Mouse (Mus musculus): ENCODE data around the gene Magix. TPM values are rescaled to one million over a fixed set of nuclear protein-coding genes. Genes with fewer than 3 reads are reported as not detected.
"Not testable (repeated sequence)": the region's sequence is repeated elsewhere in the genome, so short reads cannot be mapped to it uniquely, and the experiment has no call there.

The Magix gene
- 0.22 and 0.40 TPM in 2 replicates for polyA plus RNA-seq (2015; fragmentation: Nextera tagmentation; extraction: Ambion mirVana)

DNA sequence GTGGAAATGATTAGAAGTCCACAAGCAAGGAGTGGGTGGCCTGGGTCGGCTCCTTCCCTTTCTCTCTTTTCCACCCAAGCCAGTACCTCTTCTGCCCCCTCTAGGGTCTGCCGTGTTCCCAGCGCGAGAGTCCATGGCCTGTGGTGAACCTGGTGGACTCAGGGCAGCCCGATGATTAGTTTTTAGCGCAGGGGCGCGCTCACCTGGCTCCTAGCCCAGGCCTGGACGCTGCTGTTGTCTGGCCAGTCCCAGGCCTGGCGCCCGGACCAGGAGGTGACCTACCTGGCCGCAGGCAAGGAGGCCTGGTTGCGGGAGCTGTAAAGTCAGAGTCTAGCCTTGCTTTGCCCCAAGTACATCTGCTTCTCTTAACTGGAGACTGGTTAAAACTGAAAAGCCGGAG lies at the start of gene Magix:
TSS of gene Magix (minus strand) at position 388 of the 400 bp plus-strand sequence.
- Histone ChIP-seq H3K4me2 (replicated peaks) (peak within 1 kb of the TSS; percentile 61), H3K9ac (peak within 1 kb of the TSS; percentile 55; the same call in 1 of the 2 replicates), H3K36me3 (no peaks in the 10 kb centered on the region), H3K4me1 (no peaks in the 10 kb centered on the region), H3K9me3 (no peaks in the 10 kb centered on the region), H3K4me3 (peak within 1 kb of the TSS; percentile 36), H3K27me3 (no peaks in the 10 kb centered on the region), H3K27ac (no peak within 1 kb of the TSS)
- 61% methylated on average over 14 of the region's 14 CpGs for whole genome bisulfite sequencing
- ATAC-seq (ENCODE audit: low FRiP score, low read depth) = no peak

DNA sequence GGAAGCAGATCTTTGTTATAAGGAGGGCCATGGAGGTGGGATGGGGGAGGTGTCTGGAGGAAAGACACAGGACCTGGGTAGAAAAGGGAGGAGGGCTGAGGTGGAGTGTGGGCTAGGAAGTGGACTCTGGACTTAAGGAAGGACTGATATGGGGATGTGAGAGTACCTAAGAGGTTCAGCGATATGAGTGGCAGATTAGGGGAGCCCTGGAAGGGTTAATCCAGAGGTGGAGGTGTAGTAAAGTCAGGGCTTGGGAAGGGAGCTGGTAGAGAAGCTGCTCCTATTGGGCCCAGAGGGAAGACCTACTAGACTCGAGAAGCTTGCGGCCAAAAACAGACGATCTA lies 47.8 kb upstream of the Magix start:
- Histone ChIP-seq H3K9me3 (no peaks in the 10 kb centered on the region), H3K36me3 (peaks cover 26% of the 10 kb centered on the region), H3K4me3 (peak overlapping the region; percentile 51), H3K9ac (peak overlapping the region; percentile 57), H3K4me2 (replicated peaks) (peak overlapping the region; percentile 61), H3K4me1 (0 out of 2 replicates have a peak, but pooled peaks cover 8% of the 10 kb centered on the region), H3K27ac (no peak overlapping the region), H3K27me3 (no peaks in the 10 kb centered on the region)
- no peak for ATAC-seq (ENCODE audit: low FRiP score, low read depth)
- 22% methylated on average over 4 of the region's 4 CpGs for WGBS

DNA sequence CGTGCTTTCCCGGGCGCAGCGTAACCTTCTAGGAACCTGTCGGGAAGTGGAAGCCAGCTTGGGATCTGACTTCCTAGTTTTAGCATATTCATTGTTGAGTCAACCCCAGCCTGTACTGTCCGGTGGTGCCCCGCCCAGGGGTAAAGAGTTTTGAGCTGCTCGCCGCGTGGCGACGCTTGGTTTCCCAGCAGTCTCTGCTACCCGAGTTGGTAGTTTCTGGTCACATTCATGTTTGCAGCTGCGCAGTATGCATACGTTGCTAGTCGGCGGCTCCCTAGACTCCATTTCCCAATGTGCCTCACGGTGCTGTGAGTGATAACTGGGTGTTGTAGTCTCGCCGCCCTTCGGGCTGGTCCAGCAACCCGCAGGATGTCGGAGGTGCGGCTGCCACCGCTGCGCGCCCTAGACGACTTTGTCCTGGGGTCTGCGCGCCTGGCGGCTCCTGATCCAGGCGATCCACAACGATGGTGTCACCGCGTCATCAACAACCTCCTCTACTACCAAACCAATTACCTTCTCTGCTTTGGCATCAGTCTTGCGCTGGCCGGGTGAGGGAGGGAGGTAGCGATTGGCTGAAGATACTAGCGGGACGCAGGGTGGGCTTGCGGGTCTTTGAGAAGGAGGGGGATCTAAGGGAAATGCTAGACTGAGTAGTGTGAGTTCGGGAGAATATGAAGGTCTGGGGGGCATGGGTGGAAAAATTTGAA lies 47.3 kb upstream of the Magix start, which contains the start of gene Praf2:
TSS of gene Praf2 (plus strand) at position 225 of the 707 bp plus-strand sequence.
- WGBS = 18% methylated on average over 42 of the region's 42 CpGs
- peak; percentile 94 for ATAC-seq (ENCODE audit: low FRiP score, low read depth)
- peaks cover 26% of the 10 kb centered on the region for H3K36me3 ChIP-seq
- H3K27ac ChIP-seq = no peak within 1 kb of the TSS
- no peaks in the 10 kb centered on the region for H3K27me3 ChIP-seq
- H3K9me3 ChIP-seq = no peaks in the 10 kb centered on the region
- peak within 1 kb of the TSS; percentile 57 for H3K9ac ChIP-seq
- peak within 1 kb of the TSS; percentile 51 for H3K4me3 ChIP-seq
- H3K4me2 ChIP-seq (replicated peaks) = peak within 1 kb of the TSS; percentile 61
- H3K4me1 ChIP-seq = 0 out of 2 replicates have a peak, but pooled peaks cover 8% of the 10 kb centered on the region

DNA sequence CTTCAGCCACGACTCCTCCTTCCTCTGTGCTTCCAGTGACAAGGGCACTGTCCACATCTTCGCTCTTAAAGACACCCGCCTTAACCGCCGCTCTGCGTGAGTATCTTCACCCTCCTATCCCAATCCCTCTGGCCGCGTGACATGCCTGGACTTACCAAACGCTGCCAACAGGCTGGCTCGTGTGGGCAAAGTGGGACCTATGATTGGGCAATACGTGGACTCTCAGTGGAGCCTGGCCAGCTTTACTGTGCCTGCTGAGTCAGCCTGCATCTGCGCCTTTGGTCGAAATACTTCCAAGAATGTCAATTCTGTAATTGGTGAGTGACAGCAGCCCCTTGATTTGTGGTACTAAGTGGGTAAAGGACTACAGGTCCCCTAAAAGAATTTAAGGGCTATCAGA lies 46.1 kb upstream of the Magix start:
- ATAC-seq (ENCODE audit: low FRiP score, low read depth) = no peak
- H3K27me3 ChIP-seq = no peaks in the 10 kb centered on the region
- no peak overlapping the region for H3K4me2 ChIP-seq (replicated peaks)
- H3K36me3 ChIP-seq = peaks cover 26% of the 10 kb centered on the region
- H3K4me1 ChIP-seq = 0 out of 2 replicates have a peak, but pooled peaks cover 8% of the 10 kb centered on the region
- 91% methylated on average over 13 of the region's 13 CpGs for WGBS
- H3K9me3 ChIP-seq = no peaks in the 10 kb centered on the region
- H3K9ac ChIP-seq = no peak overlapping the region
- H3K4me3 ChIP-seq = no peak overlapping the region
- H3K27ac ChIP-seq = no peak overlapping the region

DNA sequence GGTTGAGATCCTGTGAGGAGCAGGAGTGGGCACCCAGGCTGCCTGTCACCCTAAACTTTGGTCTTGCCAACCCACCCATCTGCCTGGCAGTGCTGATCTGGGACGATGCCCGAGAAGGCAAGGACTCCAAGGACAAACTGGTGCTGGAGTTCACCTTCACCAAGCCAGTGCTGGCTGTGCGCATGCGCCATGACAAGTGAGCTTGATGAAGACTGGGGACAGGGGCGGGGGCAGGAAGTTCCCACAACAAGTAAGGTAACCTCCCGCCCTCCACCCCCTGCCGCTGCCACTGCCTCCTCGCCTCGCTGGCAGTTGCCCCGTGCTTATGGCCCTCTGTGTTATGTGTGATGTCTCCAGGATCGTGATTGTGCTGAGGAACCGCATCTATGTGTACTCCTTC lies 44.8 kb upstream of the Magix start:
- no peaks in the 10 kb centered on the region for H3K9me3 ChIP-seq
- no peaks in the 10 kb centered on the region for H3K27me3 ChIP-seq
- H3K4me3 ChIP-seq = no peak overlapping the region
- no peak for ATAC-seq (ENCODE audit: low FRiP score, low read depth)
- 0 out of 2 replicates have a peak, but pooled peaks cover 8% of the 10 kb centered on the region for H3K4me1 ChIP-seq
- H3K36me3 ChIP-seq = peaks cover 26% of the 10 kb centered on the region
- WGBS = 84% methylated on average over 12 of the region's 12 CpGs
- no peak overlapping the region for H3K27ac ChIP-seq
- no peak overlapping the region for H3K9ac ChIP-seq
- no peak overlapping the region for H3K4me2 ChIP-seq (replicated peaks)

DNA sequence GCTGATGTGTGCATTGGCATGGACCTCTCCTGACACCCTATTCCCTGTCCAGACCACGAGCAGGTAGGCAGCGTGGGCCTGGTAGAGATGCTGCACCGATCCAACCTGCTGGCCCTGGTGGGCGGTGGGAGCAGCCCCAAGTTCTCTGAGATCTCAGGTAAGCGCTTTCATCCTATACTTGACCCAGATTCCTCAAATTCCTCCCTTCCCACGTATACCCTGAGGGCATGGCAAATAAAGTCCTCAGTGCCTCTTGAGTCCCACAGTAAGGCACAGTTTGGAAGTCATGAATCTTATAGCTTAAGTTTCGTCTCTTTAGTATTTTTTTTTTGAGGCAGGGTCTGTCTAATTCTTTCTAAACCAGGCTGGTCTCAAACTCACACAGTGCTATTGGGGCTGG lies 43.1 kb upstream of the Magix start:
- H3K27ac ChIP-seq = no peak overlapping the region
- WGBS = 76% methylated on average over 7 of the region's 7 CpGs
- no peak overlapping the region for H3K9ac ChIP-seq
- H3K9me3 ChIP-seq = no peaks in the 10 kb centered on the region
- no peaks in the 10 kb centered on the region for H3K27me3 ChIP-seq
- no peak overlapping the region for H3K4me3 ChIP-seq
- no peak for ATAC-seq (ENCODE audit: low FRiP score, low read depth)
- peaks cover 26% of the 10 kb centered on the region for H3K36me3 ChIP-seq
- no peak overlapping the region for H3K4me2 ChIP-seq (replicated peaks)
- 0 out of 2 replicates have a peak, but pooled peaks cover 1% of the 10 kb centered on the region for H3K4me1 ChIP-seq

DNA sequence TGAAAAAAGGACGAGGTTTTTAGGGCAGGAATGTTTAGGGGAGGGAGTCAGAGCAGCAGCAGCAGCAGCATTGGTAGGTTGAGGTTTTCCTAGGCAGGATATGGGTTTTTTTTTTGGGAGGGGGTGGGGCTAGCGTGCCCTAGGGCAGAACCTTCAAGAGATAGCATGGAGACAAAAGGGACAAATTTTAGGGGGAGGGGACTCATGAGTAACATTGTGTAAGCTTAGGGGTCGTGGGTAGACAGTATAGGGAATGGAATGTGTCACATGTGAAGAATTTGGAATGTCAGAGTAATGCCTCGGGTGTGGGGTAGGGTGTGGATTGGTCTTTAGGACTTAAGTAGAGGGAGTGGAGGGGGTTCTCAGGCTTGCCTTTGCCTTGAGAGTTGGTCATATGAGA lies 41.6 kb upstream of the Magix start:
- H3K9me3 ChIP-seq = no peaks in the 10 kb centered on the region
- WGBS = 24% methylated on average over 4 of the region's 4 CpGs
- H3K4me2 ChIP-seq (replicated peaks) = peak overlapping the region; percentile 71
- H3K36me3 ChIP-seq = peaks cover 26% of the 10 kb centered on the region
- no peak for ATAC-seq (ENCODE audit: low FRiP score, low read depth)
- no peaks in the 10 kb centered on the region for H3K27me3 ChIP-seq
- H3K4me3 ChIP-seq = peak overlapping the region; percentile 58
- no peak overlapping the region for H3K27ac ChIP-seq
- H3K9ac ChIP-seq = peak overlapping the region; percentile 68
- H3K4me1 ChIP-seq = no peaks in the 10 kb centered on the region

DNA sequence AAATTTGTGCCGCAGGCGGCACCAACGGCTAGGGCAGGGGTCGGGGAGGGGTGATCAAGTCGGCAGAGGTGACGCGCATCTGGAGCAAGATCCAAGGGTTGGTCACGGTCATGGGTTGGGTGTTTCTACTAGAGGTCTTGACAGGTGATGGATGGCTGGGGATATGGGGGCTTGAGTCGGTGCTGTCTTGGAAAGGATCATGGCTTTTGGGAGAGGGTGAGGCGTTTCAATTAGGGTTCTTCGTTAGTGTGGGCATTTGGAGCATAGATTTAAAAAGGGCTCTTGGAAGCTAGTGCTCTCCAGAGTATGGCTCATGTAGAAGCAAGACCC lies 41.2 kb upstream of the Magix start:
- Histone ChIP-seq H3K27ac (no peak overlapping the region), H3K4me1 (no peaks in the 10 kb centered on the region), H3K9me3 (no peaks in the 10 kb centered on the region), H3K4me3 (peak overlapping the region; percentile 58), H3K36me3 (peaks cover 26% of the 10 kb centered on the region), H3K27me3 (no peaks in the 10 kb centered on the region), H3K4me2 (replicated peaks) (peak overlapping the region; percentile 71), H3K9ac (peak overlapping the region; percentile 68)
- peak; percentile 20; the same call in 1 of the 2 replicates for ATAC-seq (ENCODE audit: low FRiP score, low read depth)
- 12% methylated on average over 11 of the region's 11 CpGs for WGBS

DNA sequence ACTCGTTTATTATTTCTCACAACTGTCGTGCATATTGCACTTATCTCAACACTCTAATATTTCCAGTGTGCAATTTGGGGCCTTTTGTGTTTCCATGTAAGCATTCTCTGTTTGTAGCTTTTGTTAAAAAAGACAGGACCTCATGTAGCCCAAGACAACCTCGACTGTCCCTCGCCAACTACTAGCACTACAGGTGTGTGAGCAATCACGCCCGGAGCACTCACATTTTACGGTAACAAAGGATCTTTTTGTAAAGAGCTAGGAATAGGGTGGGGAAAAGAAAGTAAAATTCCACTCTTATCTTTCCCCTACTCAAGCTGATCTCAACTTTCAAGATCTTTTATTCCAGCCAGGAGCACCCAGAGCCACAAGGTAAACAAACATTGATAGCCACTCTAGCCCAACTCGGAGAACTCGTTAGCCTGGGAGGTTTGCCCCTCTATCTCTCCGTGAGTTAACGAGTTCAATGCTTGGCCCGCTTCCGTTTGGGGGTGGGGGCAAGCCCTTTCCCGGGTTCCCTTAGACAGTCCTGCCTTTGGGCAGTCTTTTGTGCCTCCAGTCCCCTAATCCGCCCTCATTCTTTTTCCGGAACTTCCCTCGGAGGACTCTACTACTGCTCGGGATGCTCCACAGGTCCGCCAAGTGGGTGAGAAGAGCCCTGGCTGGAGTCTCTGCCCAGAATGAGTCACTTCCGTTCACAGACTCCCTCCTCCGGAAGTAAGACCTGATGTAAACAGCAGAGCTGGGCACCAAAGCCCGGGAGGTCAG lies 40.6 kb upstream of the Magix start, which contains the start of gene Gm45208:
TSS of gene Gm45208 (plus strand) at position 732 of the 768 bp plus-strand sequence.
- Histone ChIP-seq H3K9me3 (no peaks in the 10 kb centered on the region), H3K4me1 (no peaks in the 10 kb centered on the region), H3K36me3 (peaks cover 21% of the 10 kb centered on the region; the same call in 1 of the 2 replicates), H3K4me3 (peak within 1 kb of the TSS; percentile 58), H3K27me3 (no peaks in the 10 kb centered on the region), H3K9ac (peak within 1 kb of the TSS; percentile 68), H3K4me2 (replicated peaks) (peak within 1 kb of the TSS; percentile 71), H3K27ac (peak within 1 kb of the TSS; percentile 84)
- 17% methylated on average over 22 of the region's 22 CpGs for WGBS
- peak; percentile 89 for ATAC-seq (ENCODE audit: low FRiP score, low read depth)

DNA sequence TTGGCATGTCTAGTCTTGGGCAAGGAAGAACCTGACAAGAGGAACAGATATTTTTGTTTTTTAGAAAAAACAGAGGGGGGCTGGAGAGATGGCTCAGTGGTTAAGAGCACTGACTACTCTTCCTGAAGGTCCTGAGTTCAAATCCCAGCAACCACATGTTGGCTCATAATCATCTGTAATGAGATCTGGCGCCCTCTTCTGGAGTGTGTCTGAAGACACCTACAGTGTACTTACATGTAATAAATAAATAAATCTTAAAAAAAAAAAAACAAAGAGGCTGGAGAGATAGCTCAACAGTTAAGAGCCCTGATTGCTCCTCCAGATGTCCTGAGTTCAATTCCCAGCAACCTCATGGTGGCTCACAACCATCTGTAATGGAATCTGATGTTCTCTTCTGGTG lies 35.0 kb upstream of the Magix start:
- not testable (repeated sequence) for H3K4me3 ChIP-seq; H3K36me3 ChIP-seq; H3K9me3 ChIP-seq; H3K9ac ChIP-seq; H3K27ac ChIP-seq; ATAC-seq (ENCODE audit: low FRiP score, low read depth); H3K4me2 ChIP-seq (replicated peaks); H3K4me1 ChIP-seq; H3K27me3 ChIP-seq
- 42% methylated on average over 1 of the region's 1 CpGs for WGBS

DNA sequence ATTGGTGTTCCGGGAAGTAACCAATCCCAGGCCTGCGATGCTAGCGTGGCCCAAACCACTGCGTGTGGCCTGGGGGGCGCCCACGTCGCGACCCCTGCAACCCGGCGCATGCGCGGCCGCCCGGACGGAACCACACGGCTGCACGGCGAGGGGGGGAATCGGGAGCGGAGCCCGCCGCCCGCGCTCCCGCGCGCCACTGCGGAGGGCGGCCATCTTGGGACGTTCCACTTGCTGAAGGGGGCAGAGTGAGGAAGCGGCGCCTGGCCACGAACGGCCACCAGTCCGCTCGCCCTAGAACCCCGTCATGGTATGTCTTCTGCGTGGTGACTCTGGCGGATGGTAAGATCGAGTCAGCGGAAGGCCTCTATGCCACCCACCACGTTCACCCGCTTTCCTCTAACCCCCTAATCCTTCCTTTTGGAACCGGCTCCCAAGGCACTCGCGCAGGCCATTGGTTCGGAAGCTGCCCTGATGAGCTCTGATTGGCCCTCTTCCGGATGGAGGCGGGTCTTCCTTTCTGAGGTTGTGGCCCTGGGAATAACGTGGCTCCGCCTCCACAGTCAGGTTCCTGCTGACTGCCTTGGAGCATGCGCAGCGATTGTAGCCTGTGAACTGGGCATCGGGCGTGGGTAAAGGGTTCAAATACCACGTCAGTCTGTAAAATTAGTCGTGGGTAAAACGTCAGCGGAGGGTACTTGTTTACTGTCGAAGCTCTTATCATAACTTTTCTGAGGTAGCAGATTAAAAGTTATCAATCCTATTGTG lies 33.3 kb upstream of the Magix start, which contains the start of gene Wdr45:
TSS of gene Wdr45 (plus strand) at position 199 of the 765 bp plus-strand sequence.
- not testable (repeated sequence) for H3K27me3 ChIP-seq, H3K36me3 ChIP-seq, H3K4me1 ChIP-seq, H3K27ac ChIP-seq, H3K9me3 ChIP-seq
- ATAC-seq (ENCODE audit: low FRiP score, low read depth) = peak; percentile 96
- H3K4me2 ChIP-seq (replicated peaks) = peak within 1 kb of the TSS; percentile 58
- 22% methylated on average over 43 of the region's 60 CpGs for WGBS
- H3K9ac ChIP-seq = peak within 1 kb of the TSS; percentile 51
- peak within 1 kb of the TSS; percentile 37 for H3K4me3 ChIP-seq

DNA sequence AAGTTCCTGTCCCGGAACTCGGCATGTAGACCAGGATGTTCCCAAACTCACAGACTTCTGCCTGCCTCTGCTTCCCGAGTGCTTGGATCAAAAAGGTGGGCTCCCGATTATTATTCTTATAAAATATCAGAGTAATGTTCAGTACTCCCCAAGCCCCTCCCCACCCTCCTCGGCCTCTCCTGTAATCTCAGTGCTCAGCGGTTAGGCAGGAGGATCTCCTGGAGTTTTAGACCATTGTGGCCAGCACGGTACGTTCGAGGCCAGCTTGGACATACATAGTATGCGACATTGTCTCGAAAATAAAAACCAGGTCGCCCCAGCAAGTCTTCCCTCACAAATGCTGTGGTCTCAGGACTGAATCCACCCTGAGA lies 32.7 kb upstream of the Magix start:
- Histone ChIP-seq H3K4me2 (replicated peaks) (peak overlapping the region; percentile 58), H3K4me3 (peak overlapping the region; percentile 37), H3K9ac (peak overlapping the region; percentile 51)
- ATAC-seq (ENCODE audit: low FRiP score, low read depth); H3K4me1 ChIP-seq; H3K27ac ChIP-seq; H3K36me3 ChIP-seq; H3K27me3 ChIP-seq; H3K9me3 ChIP-seq: not testable (repeated sequence)
- 25% methylated on average over 6 of the region's 12 CpGs for WGBS

All from limb, embryonic 13.5 days (tissue).